Mouse (Mus musculus): ENCODE data around the gene Ccr4.

Ccr4 gene

GRCm38 (mm10) chr9:114504816-114505215 is at the start of gene Ccr4:
TSS of gene Ccr4 (minus strand) at chr9:114504916.
- DNase-seq = no peak

GRCm38 (mm10) chr9:114553828-114554227 is 49.1 kb upstream of the Ccr4 start:
- no peak for DNase-seq

GRCm38 (mm10) chr9:114550033-114550432 is 45.3 kb upstream of the Ccr4 start:
- no peak for DNase-seq

- no peak for DNase-seq
Measured at GRCm38 (mm10) chr9:114549117-114549516, 44.4 kb upstream of the Ccr4 start.

- no peak for DNase-seq
Measured at GRCm38 (mm10) chr9:114548496-114548895, 43.8 kb upstream of the Ccr4 start.

- DNase-seq = no peak
Measured at GRCm38 (mm10) chr9:114547643-114548077, 42.9 kb upstream of the Ccr4 start.

GRCm38 (mm10) chr9:114546765-114547164 is 42.0 kb upstream of the Ccr4 start:
- DNase-seq = no peak

- peak in 1 of 2 experiments; percentile 23 for DNase-seq
Measured at GRCm38 (mm10) chr9:114544754-114545393, 40.2 kb upstream of the Ccr4 start.

GRCm38 (mm10) chr9:114543882-114544753 is 39.4 kb upstream of the Ccr4 start:
- DNase-seq = no peak

- DNase-seq = no peak
Measured at GRCm38 (mm10) chr9:114541279-114541741, 36.6 kb upstream of the Ccr4 start.

GRCm38 (mm10) chr9:114538996-114539563 is 34.4 kb upstream of the Ccr4 start:
- DNase-seq = no peak

GRCm38 (mm10) chr9:114536628-114537027 is 31.9 kb upstream of the Ccr4 start:
- DNase-seq = no peak

- DNase-seq = no peak
Measured at GRCm38 (mm10) chr9:114534747-114535517, 30.2 kb upstream of the Ccr4 start.

GRCm38 (mm10) chr9:114533848-114534247 is 29.1 kb upstream of the Ccr4 start:
- peak in 1 of 2 experiments; percentile 32 for DNase-seq

- no peak for DNase-seq
Measured at GRCm38 (mm10) chr9:114531276-114531675, 26.6 kb upstream of the Ccr4 start.

GRCm38 (mm10) chr9:114528680-114529048 is 23.9 kb upstream of the Ccr4 start:
- DNase-seq = peak; percentile 38 to 71

- DNase-seq = peak; percentile 62 to 81
Measured at GRCm38 (mm10) chr9:114527992-114528679, 23.4 kb upstream of the Ccr4 start.

GRCm38 (mm10) chr9:114527085-114527484 is 22.4 kb upstream of the Ccr4 start:
- peak; percentile 74 to 80 for DNase-seq

GRCm38 (mm10) chr9:114526581-114526980 is 21.9 kb upstream of the Ccr4 start:
- DNase-seq = no peak

GRCm38 (mm10) chr9:114525891-114526290 is 21.2 kb upstream of the Ccr4 start:
- DNase-seq = no peak

GRCm38 (mm10) chr9:114525073-114525633 is 20.4 kb upstream of the Ccr4 start:
- no peak for DNase-seq

- DNase-seq = no peak
Measured at GRCm38 (mm10) chr9:114522501-114522900, 17.8 kb upstream of the Ccr4 start.
